Mouse (Mus musculus) midbrain, embryonic 12.5 days (tissue): ENCODE data around the gene Kalrn. TPM values are rescaled to one million over a fixed set of nuclear protein-coding genes. Genes with fewer than 3 reads are reported as not detected.

Experiments
- ATAC-seq: fragments of 200-750 bp; cut with Nextera tagmentation; 2 replicates; pipeline ENCODE4 v1.8.0; 2017; ENCODE audit warnings: low read depth, moderate TSS enrichment, moderate library complexity; ENCODE audit not compliant: low FRiP score
- H3K27ac ChIP-seq: fragments of 300-500 bp; sonication (generic); replicated peaks from 2 replicates; pipeline ENCODE4 v1.5.1; 2016; ENCODE audit warnings: mild to moderate bottlenecking
- H3K27me3 ChIP-seq: fragments of 300-500 bp; sonication (generic); 2 replicates; pipeline ENCODE4 v1.6.1; 2016; ENCODE audit warnings: mild to moderate bottlenecking
- H3K36me3 ChIP-seq: fragments of 300-500 bp; sonication (generic); 2 replicates; pipeline ENCODE4 v1.6.1; 2016
- H3K4me1 ChIP-seq: fragments of 300-500 bp; sonication (generic); 2 replicates; pipeline ENCODE4 v1.6.1; 2016
- H3K4me2 ChIP-seq: fragments of 300-500 bp; sonication (generic); replicated peaks from 2 replicates; pipeline ENCODE4 v1.6.1; 2016; ENCODE audit warnings: mild to moderate bottlenecking, moderate library complexity
- H3K4me3 ChIP-seq: fragments of 300-500 bp; sonication (generic); 2 replicates; pipeline ENCODE4 v1.5.1; 2016; ENCODE audit warnings: mild to moderate bottlenecking
- H3K9ac ChIP-seq: fragments of 300-500 bp; sonication (generic); replicated peaks from 2 replicates; pipeline ENCODE4 v1.6.1; 2016; ENCODE audit warnings: mild to moderate bottlenecking, moderate library complexity
- H3K9me3 ChIP-seq: fragments of 300-500 bp; sonication (generic); 2 replicates; pipeline ENCODE4 v1.6.1; 2016; ENCODE audit warnings: mild to moderate bottlenecking
- WGBS: fragments of 180-500 bp; shearing (Covaris S2); methylation state at CpG from one replicate; pipeline ENCODE4 v1.1.7; 2016; 5-methylcytosine and 5-hydroxymethylcytosine counted together
- polyA plus RNA-seq: library from polyadenylated mRNA; unstranded; fragments of >200 nt; fragmentation: Nextera tagmentation; extraction: Ambion mirVana; gene quantifications from 2 replicates; pipeline ENCODE4 v1.2.1, GENCODE M21; 2016

The Kalrn gene
- polyA plus RNA-seq, 1 experiment from 2014 or later: 28.9 TPM

GRCm38 (mm10) chr16:34066922-34067321 lies 506.4 kb downstream of the Kalrn start:
- no peak for ATAC-seq
- H3K27me3 ChIP-seq: no peaks in the 10 kb centered on the region
- H3K4me1 ChIP-seq: no peaks in the 10 kb centered on the region
- H3K4me2 ChIP-seq: no peak overlapping the region
- no peaks in the 10 kb centered on the region for H3K9me3 ChIP-seq
- H3K36me3 ChIP-seq: no peaks in the 10 kb centered on the region
- H3K27ac ChIP-seq: no peak overlapping the region
- no peak overlapping the region for H3K4me3 ChIP-seq
- H3K9ac ChIP-seq: no peak overlapping the region

GRCm38 (mm10) chr16:34066376-34066775 lies 507.0 kb downstream of the Kalrn start:
- WGBS: 92% methylated on average over 4 of the region's 4 CpGs
- Histone ChIP-seq H3K4me2 (no peak overlapping the region), H3K36me3 (no peaks in the 10 kb centered on the region), H3K27me3 (no peaks in the 10 kb centered on the region), H3K9me3 (no peaks in the 10 kb centered on the region), H3K27ac (no peak overlapping the region), H3K4me3 (no peak overlapping the region), H3K9ac (no peak overlapping the region), H3K4me1 (no peaks in the 10 kb centered on the region)
- no peak for ATAC-seq

- Histone ChIP-seq H3K9me3 (no peaks in the 10 kb centered on the region), H3K27ac (no peak overlapping the region), H3K4me1 (no peaks in the 10 kb centered on the region), H3K4me3 (no peak overlapping the region), H3K4me2 (no peak overlapping the region), H3K27me3 (no peaks in the 10 kb centered on the region), H3K36me3 (no peaks in the 10 kb centered on the region), H3K9ac (no peak overlapping the region)
- ATAC-seq: no peak
- WGBS: 81% methylated on average over 4 of the region's 4 CpGs
Observed at GRCm38 (mm10) chr16:34063313-34063712, 510.0 kb downstream of the Kalrn start.

GRCm38 (mm10) chr16:34061661-34062060 lies 511.7 kb downstream of the Kalrn start:
- H3K27ac ChIP-seq: no peak overlapping the region
- 100% methylated on average over 1 of the region's 1 CpGs for WGBS
- H3K4me1 ChIP-seq: no peaks in the 10 kb centered on the region
- ATAC-seq: no peak
- no peak overlapping the region for H3K9ac ChIP-seq
- H3K9me3 ChIP-seq: no peaks in the 10 kb centered on the region
- H3K4me3 ChIP-seq: no peak overlapping the region
- no peaks in the 10 kb centered on the region for H3K27me3 ChIP-seq
- H3K36me3 ChIP-seq: no peaks in the 10 kb centered on the region
- H3K4me2 ChIP-seq: no peak overlapping the region

GRCm38 (mm10) chr16:34058611-34059010 lies 514.7 kb downstream of the Kalrn start:
- no peaks in the 10 kb centered on the region for H3K27me3 ChIP-seq
- no peak overlapping the region for H3K9ac ChIP-seq

GRCm38 (mm10) chr16:34057464-34057863 lies 515.9 kb downstream of the Kalrn start:
- Histone ChIP-seq H3K4me3 (no peak overlapping the region), H3K4me1 (no peaks in the 10 kb centered on the region), H3K9me3 (no peaks in the 10 kb centered on the region), H3K9ac (no peak overlapping the region), H3K27me3 (no peaks in the 10 kb centered on the region), H3K4me2 (no peak overlapping the region), H3K36me3 (peaks cover 24% of the 10 kb centered on the region), H3K27ac (no peak overlapping the region)
- 85% methylated on average over 5 of the region's 5 CpGs for WGBS
- no peak for ATAC-seq

More at GRCm38 (mm10) chr16:34058611-34059010, 514.7 kb downstream of the Kalrn start:
- ATAC-seq: no peak
- H3K4me1 ChIP-seq: no peaks in the 10 kb centered on the region
- WGBS: 89% methylated on average over 3 of the region's 3 CpGs
- H3K9me3 ChIP-seq: no peaks in the 10 kb centered on the region
- no peak overlapping the region for H3K4me3 ChIP-seq
- no peak overlapping the region for H3K27ac ChIP-seq
- H3K36me3 ChIP-seq: peaks cover 14% of the 10 kb centered on the region
- H3K4me2 ChIP-seq: no peak overlapping the region

- Histone ChIP-seq H3K27me3 (no peaks in the 10 kb centered on the region), H3K4me2 (no peak overlapping the region), H3K4me3 (no peak overlapping the region), H3K27ac (no peak overlapping the region), H3K4me1 (no peaks in the 10 kb centered on the region), H3K9ac (no peak overlapping the region), H3K9me3 (no peaks in the 10 kb centered on the region), H3K36me3 (peaks cover 30% of the 10 kb centered on the region)
- ATAC-seq: no peak
- 74% methylated on average over 10 of the region's 10 CpGs for WGBS
Observed at GRCm38 (mm10) chr16:34056418-34057111, 516.8 kb downstream of the Kalrn start.

- Histone ChIP-seq H3K9me3 (no peaks in the 10 kb centered on the region), H3K27me3 (no peaks in the 10 kb centered on the region), H3K4me2 (no peak overlapping the region), H3K27ac (no peak overlapping the region), H3K36me3 (peaks cover 53% of the 10 kb centered on the region), H3K4me3 (no peak overlapping the region), H3K9ac (no peak overlapping the region), H3K4me1 (no peaks in the 10 kb centered on the region)
- WGBS: 87% methylated on average over 6 of the region's 7 CpGs
- no peak for ATAC-seq
Observed at GRCm38 (mm10) chr16:34050090-34050489, 523.2 kb downstream of the Kalrn start.

GRCm38 (mm10) chr16:34049361-34049760 lies 524.0 kb downstream of the Kalrn start:
- Histone ChIP-seq H3K36me3 (peaks cover 47% of the 10 kb centered on the region), H3K4me2 (no peak overlapping the region), H3K9ac (no peak overlapping the region), H3K4me1 (no peaks in the 10 kb centered on the region), H3K4me3 (no peak overlapping the region), H3K9me3 (no peaks in the 10 kb centered on the region), H3K27ac (no peak overlapping the region), H3K27me3 (no peaks in the 10 kb centered on the region)
- no peak for ATAC-seq
- WGBS: 92% methylated on average over 12 of the region's 12 CpGs

GRCm38 (mm10) chr16:34048232-34048631 lies 525.1 kb downstream of the Kalrn start:
- ATAC-seq: no peak
- 95% methylated on average over 4 of the region's 4 CpGs for WGBS
- Histone ChIP-seq H3K4me2 (no peak overlapping the region), H3K9ac (no peak overlapping the region), H3K36me3 (peaks cover 37% of the 10 kb centered on the region), H3K4me1 (no peaks in the 10 kb centered on the region), H3K4me3 (no peak overlapping the region), H3K27me3 (no peaks in the 10 kb centered on the region), H3K27ac (no peak overlapping the region), H3K9me3 (no peaks in the 10 kb centered on the region)

GRCm38 (mm10) chr16:34047543-34047942 lies 525.8 kb downstream of the Kalrn start:
- Histone ChIP-seq H3K27me3 (no peaks in the 10 kb centered on the region), H3K4me2 (no peak overlapping the region), H3K9me3 (no peaks in the 10 kb centered on the region), H3K4me3 (no peak overlapping the region), H3K4me1 (no peaks in the 10 kb centered on the region), H3K27ac (no peak overlapping the region), H3K9ac (no peak overlapping the region), H3K36me3 (peaks cover 30% of the 10 kb centered on the region)
- no peak for ATAC-seq
- WGBS: 68% methylated on average over 7 of the region's 7 CpGs

GRCm38 (mm10) chr16:34047006-34047360 lies 526.3 kb downstream of the Kalrn start:
- 88% methylated on average over 4 of the region's 4 CpGs for WGBS
- ATAC-seq: no peak
- no peak overlapping the region for H3K27ac ChIP-seq
- H3K9me3 ChIP-seq: no peaks in the 10 kb centered on the region
- no peak overlapping the region for H3K4me3 ChIP-seq
- H3K4me1 ChIP-seq: no peaks in the 10 kb centered on the region
- no peak overlapping the region for H3K9ac ChIP-seq
- H3K27me3 ChIP-seq: no peaks in the 10 kb centered on the region
- peaks cover 24% of the 10 kb centered on the region for H3K36me3 ChIP-seq
- no peak overlapping the region for H3K4me2 ChIP-seq
